Comparison of ENCODE assay signal across 13 mouse cellular contexts in the genomic region with DNA sequence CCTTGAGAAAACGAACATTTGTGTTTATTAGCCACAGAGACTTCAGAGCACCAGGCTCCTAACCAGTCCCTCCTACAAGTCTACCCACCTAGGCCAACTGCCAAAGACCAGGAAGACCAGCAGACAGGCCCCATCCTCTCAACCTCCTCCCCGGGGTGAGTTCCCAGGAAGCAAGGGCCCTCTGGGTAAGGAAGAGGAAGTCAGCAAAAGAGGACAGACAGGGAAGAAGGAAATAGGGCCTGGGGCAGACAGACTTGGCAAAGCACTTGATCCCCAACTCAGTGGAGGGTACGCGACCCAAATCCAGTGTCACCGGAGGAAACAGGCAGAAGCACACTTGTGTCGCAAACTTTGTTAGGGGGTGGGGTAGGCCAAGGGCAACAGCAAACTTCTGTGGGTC. TPM values are rescaled to one million over a fixed set of nuclear protein-coding genes. Genes with fewer than 3 reads are reported as not detected.
DNase-seq lines count a peak whose midpoint lies in the region; ATAC-seq lines count a peak whose summit lies in the region.
"Had no signal": no experiment of that assay in that cellular context is flagged by ENCODE, and none has a peak within 500 bp of the region (broad histone marks: within the 10 kb centered on the region; RNA-seq: fewer than 3 reads in every experiment).

No protein-coding gene starts in this region.

- H3K27ac ChIP-seq in neural tube, embryonic 11.5 days (ENCODE audit: low read depth, low read length), result no peak overlapping the region
- H3K27ac ChIP-seq in hindbrain, embryonic 10.5 days, result peak overlapping the region; percentile 93
- H3K27ac ChIP-seq in midbrain, embryonic 11.5 days (ENCODE audit: low read depth, low read length), result no peak overlapping the region
- H3K27ac ChIP-seq: kidney, embryonic 15.5 days; left cerebral cortex, adult 2 months; liver, embryonic 13.5 days; stomach, embryonic 15.5 days had no signal

- no peaks in the 10 kb centered on the region; the same call in 1 of the 2 replicates for H3K36me3 ChIP-seq in neural tube, embryonic 11.5 days (ENCODE audit: control insufficient read depth, insufficient read depth, low read length)
- peaks cover 28% of the 10 kb centered on the region for H3K36me3 ChIP-seq in hindbrain, embryonic 10.5 days
- peaks cover 6% of the 10 kb centered on the region for H3K36me3 ChIP-seq in midbrain, embryonic 11.5 days (ENCODE audit: control insufficient read depth, insufficient read depth, low read length)

- ATAC-seq in neural tube, embryonic 11.5 days (ENCODE audit: insufficient read depth, low FRiP score, low TSS enrichment), result no peak
- no peak for ATAC-seq in midbrain, embryonic 11.5 days (ENCODE audit: low FRiP score)

- H3K9me3 ChIP-seq in neural tube, embryonic 11.5 days (ENCODE audit: control insufficient read depth, low read length), result no peaks in the 10 kb centered on the region
- H3K9me3 ChIP-seq in hindbrain, embryonic 10.5 days, result no peaks in the 10 kb centered on the region
- no peaks in the 10 kb centered on the region for H3K9me3 ChIP-seq in midbrain, embryonic 11.5 days (ENCODE audit: control insufficient read depth, low read length)
- H3K9me3 ChIP-seq: kidney, embryonic 15.5 days; liver, embryonic 13.5 days; stomach, embryonic 15.5 days had no signal

- H3K4me1 ChIP-seq in neural tube, embryonic 11.5 days (ENCODE audit: control insufficient read depth, insufficient read depth, low read length), result peaks cover 37% of the 10 kb centered on the region
- peaks cover 93% of the 10 kb centered on the region for H3K4me1 ChIP-seq in hindbrain, embryonic 10.5 days (replicated peaks)
- peaks cover 83% of the 10 kb centered on the region for H3K4me1 ChIP-seq in midbrain, embryonic 11.5 days (ENCODE audit: control insufficient read depth, insufficient read depth, low read length)

- no peak overlapping the region; the same call in 1 of the 2 replicates for H3K9ac ChIP-seq in neural tube, embryonic 11.5 days (ENCODE audit: low read length)
- H3K9ac ChIP-seq in midbrain, embryonic 11.5 days (ENCODE audit: low read length), result peak overlapping the region; percentile 89; the same call in 1 of the 2 replicates
- H3K9ac ChIP-seq: kidney, embryonic 15.5 days; liver, embryonic 13.5 days; stomach, embryonic 15.5 days had no signal

- 90% methylated on average over 6 of the region's 6 CpGs for WGBS in neural tube, embryonic 11.5 days
- 93% methylated on average over 6 of the region's 6 CpGs for WGBS in hindbrain, embryonic 10.5 days
- WGBS in midbrain, embryonic 11.5 days, result 92% methylated on average over 6 of the region's 6 CpGs

- H3K4me3 ChIP-seq in neural tube, embryonic 11.5 days (ENCODE audit: low read depth, low read length), result peak overlapping the region; percentile 40; the same call in 1 of the 2 replicates
- peak overlapping the region; percentile 56 for H3K4me3 ChIP-seq in hindbrain, embryonic 10.5 days
- H3K4me3 ChIP-seq in midbrain, embryonic 11.5 days (ENCODE audit: low read depth, low read length), result peak overlapping the region; percentile 43
- H3K4me3 ChIP-seq: kidney, embryonic 15.5 days; left cerebral cortex, adult 2 months; liver, embryonic 13.5 days; stomach, embryonic 15.5 days had no signal

- H3K4me2 ChIP-seq in neural tube, embryonic 11.5 days (ENCODE audit: low read depth), result peak overlapping the region; percentile 65
- H3K4me2 ChIP-seq in midbrain, embryonic 11.5 days, result peak overlapping the region; percentile 72
- H3K4me2 ChIP-seq: liver, embryonic 13.5 days had no signal

- no peak for DNase-seq in neural tube, embryonic 11.5 days (ENCODE audit: low spot score)
- DNase-seq in neural tube, embryonic 10.5 days (ENCODE audit: extremely low spot score, low spot score), result no peak
- DNase-seq in hindbrain, embryonic 10.5 days (ENCODE audit: low spot score), result no peak
- DNase-seq in midbrain, embryonic 11.5 days (ENCODE audit: low spot score, missing footprints), result no peak
- no peak for DNase-seq in T-cell, adult 2 months (ENCODE audit: low spot score)
- DNase-seq in cerebellum, adult 8-10 months, result no peak
- DNase-seq in layer of hippocampus, adult 9-10 months (ENCODE audit: low spot score), result no peak
- DNase-seq: adrenal gland, postnatal 10 days; gastrocnemius, postnatal 36 days; liver, embryonic 13.5 days had no signal

- 0 out of 2 replicates have a peak, but pooled peaks cover 3% of the 10 kb centered on the region for H3K27me3 ChIP-seq in neural tube, embryonic 11.5 days (ENCODE audit: control insufficient read depth, insufficient read depth, low read length)
- H3K27me3 ChIP-seq in hindbrain, embryonic 10.5 days (ENCODE audit: insufficient read depth, poor library complexity, severe bottlenecking), result peaks cover 32% of the 10 kb centered on the region
- no peaks in the 10 kb centered on the region for H3K27me3 ChIP-seq in midbrain, embryonic 11.5 days (ENCODE audit: control insufficient read depth, insufficient read depth, low read length)

RNA-seq across cellular contexts. Expression of gene Fam110a, which starts 10.6 kb away (rescaled TPM):
- 82.2 and 92.9 TPM in 2 replicates for polyA plus RNA-seq in neural tube, embryonic 11.5 days (2014; fragmentation: Nextera tagmentation; extraction: Ambion mirVana)
- 99.4 and 149 TPM in 2 replicates for polyA plus RNA-seq in hindbrain, embryonic 10.5 days (2016; fragmentation: Nextera tagmentation; extraction: Ambion mirVana)
- polyA plus RNA-seq in midbrain, embryonic 11.5 days (2014; fragmentation: Nextera tagmentation; extraction: Ambion mirVana), result 85.9 and 96.4 TPM in 2 replicates

RNA-seq across cellular contexts. Expression of gene Slc52a3, which starts 26.9 kb away (rescaled TPM):
- polyA plus RNA-seq in neural tube, embryonic 11.5 days (2014; fragmentation: Nextera tagmentation; extraction: Ambion mirVana), result 1.0 and 1.1 TPM in 2 replicates
- 0.90 and 1.3 TPM in 2 replicates for polyA plus RNA-seq in hindbrain, embryonic 10.5 days (2016; fragmentation: Nextera tagmentation; extraction: Ambion mirVana)
- polyA plus RNA-seq in midbrain, embryonic 11.5 days (2014; fragmentation: Nextera tagmentation; extraction: Ambion mirVana), result 0.64 and 0.88 TPM in 2 replicates

RNA-seq across cellular contexts. Expression of gene Angpt4, which starts 58.4 kb away (rescaled TPM):
- 0.23 and 0.34 TPM in 2 replicates for polyA plus RNA-seq in neural tube, embryonic 11.5 days (2014; fragmentation: Nextera tagmentation; extraction: Ambion mirVana)
- 0.22 and 0.31 TPM in 2 replicates for polyA plus RNA-seq in hindbrain, embryonic 10.5 days (2016; fragmentation: Nextera tagmentation; extraction: Ambion mirVana)
- 0.12 and 0.37 TPM in 2 replicates for polyA plus RNA-seq in midbrain, embryonic 11.5 days (2014; fragmentation: Nextera tagmentation; extraction: Ambion mirVana)
- polyA plus RNA-seq: liver, embryonic 13.5 days had no signal
